7 mouse cellular contexts compared by ENCODE assay signal in genomic region chr9:102267311-102268027, GRCm38 (mm10).
DNase-seq lines count a peak whose midpoint lies in the region; ATAC-seq lines count a peak whose summit lies in the region.

No protein-coding gene starts in this region.

- DNase-seq in adrenal gland, postnatal 10 days, result peak; percentile 55
- DNase-seq in cerebellum, postnatal 25 days, result peak; percentile 69 to 77
- peak; percentile 13 for DNase-seq in gastrocnemius, postnatal 25 days
- DNase-seq in liver, embryonic 11.5 days (ENCODE audit: low spot score), result peak; percentile 36

- peak overlapping the region; percentile 21 for H3K4me3 ChIP-seq in intestine, embryonic 15.5 days (replicated peaks)
- peak overlapping the region; percentile 23 for H3K4me3 ChIP-seq in liver, embryonic 11.5 days (ENCODE audit: low read depth, low read length)
- peak overlapping the region; percentile 25 for H3K4me3 ChIP-seq in neural tube, embryonic 13.5 days

- H3K4me2 ChIP-seq in intestine, embryonic 15.5 days (replicated peaks), result peak overlapping the region; percentile 65
- peak overlapping the region; percentile 58 for H3K4me2 ChIP-seq in liver, embryonic 11.5 days
- H3K4me2 ChIP-seq in neural tube, embryonic 13.5 days, result peak overlapping the region; percentile 54

- peak; percentile 63; the same call in 1 of the 2 replicates for ATAC-seq in intestine, embryonic 15.5 days
- no peak for ATAC-seq in liver, embryonic 11.5 days (replicated peaks; ENCODE audit: low FRiP score)
- peak; percentile 40; the same call in 1 of the 2 replicates for ATAC-seq in neural tube, embryonic 13.5 days (ENCODE audit: low read depth)
- no peak for ATAC-seq in megakaryocyte-erythroid progenitor cell, adult 5-6 weeks (replicated peaks; ENCODE audit: low FRiP score, low TSS enrichment, poor library complexity, severe bottlenecking)

- H3K27ac ChIP-seq in intestine, embryonic 15.5 days, result no peak overlapping the region
- no peak overlapping the region for H3K27ac ChIP-seq in liver, embryonic 11.5 days (ENCODE audit: low read depth, low read length)
- no peak overlapping the region for H3K27ac ChIP-seq in neural tube, embryonic 13.5 days (replicated peaks)

- WGBS in intestine, embryonic 15.5 days, result 1% methylated on average over 18 of the region's 18 CpGs
- WGBS in liver, embryonic 11.5 days, result 2% methylated on average over 18 of the region's 18 CpGs
- WGBS in neural tube, embryonic 13.5 days, result 1% methylated on average over 18 of the region's 18 CpGs

- H3K4me1 ChIP-seq in intestine, embryonic 15.5 days (replicated peaks), result peaks cover 8% of the 10 kb centered on the region; the same call in 1 of the 2 replicates
- H3K4me1 ChIP-seq in liver, embryonic 11.5 days (replicated peaks; ENCODE audit: control insufficient read depth, insufficient read depth, low read length), result no peaks in the 10 kb centered on the region
- peaks cover 57% of the 10 kb centered on the region for H3K4me1 ChIP-seq in neural tube, embryonic 13.5 days (replicated peaks)

- no peaks in the 10 kb centered on the region for H3K36me3 ChIP-seq in intestine, embryonic 15.5 days
- no peaks in the 10 kb centered on the region for H3K36me3 ChIP-seq in liver, embryonic 11.5 days (ENCODE audit: control insufficient read depth, insufficient read depth, low read length)
- H3K36me3 ChIP-seq in neural tube, embryonic 13.5 days, result no peaks in the 10 kb centered on the region

- H3K9me3 ChIP-seq in intestine, embryonic 15.5 days, result no peaks in the 10 kb centered on the region
- no peaks in the 10 kb centered on the region for H3K9me3 ChIP-seq in liver, embryonic 11.5 days (ENCODE audit: control insufficient read depth, low read length)
- H3K9me3 ChIP-seq in neural tube, embryonic 13.5 days, result no peaks in the 10 kb centered on the region

- H3K9ac ChIP-seq in intestine, embryonic 15.5 days, result no peak overlapping the region
- H3K9ac ChIP-seq in liver, embryonic 11.5 days (ENCODE audit: low read depth, low read length), result no peak overlapping the region
- peak overlapping the region; percentile 27; the same call in 1 of the 2 replicates for H3K9ac ChIP-seq in neural tube, embryonic 13.5 days

- peaks cover 6% of the 10 kb centered on the region; the same call in 1 of the 2 replicates for H3K27me3 ChIP-seq in intestine, embryonic 15.5 days (replicated peaks)
- peaks cover 15% of the 10 kb centered on the region for H3K27me3 ChIP-seq in liver, embryonic 11.5 days (replicated peaks; ENCODE audit: control insufficient read depth, insufficient read depth, low read length)
- H3K27me3 ChIP-seq in neural tube, embryonic 13.5 days, result peaks cover 57% of the 10 kb centered on the region

Comparison
In these comparisons a context has a peak if more than half of its experiments do, and no peak if none do; other contexts are left out.
1. DNase-seq: peak in every context shown above with its lines; median percentile 73 in cerebellum, postnatal 25 days; 55 in adrenal gland, postnatal 10 days; 36 in liver, embryonic 11.5 days; 13 in gastrocnemius, postnatal 25 days.
2. ATAC-seq: peak in intestine, embryonic 15.5 days (single experiment) and neural tube, embryonic 13.5 days (single experiment); none in liver, embryonic 11.5 days (single experiment) and megakaryocyte-erythroid progenitor cell, adult 5-6 weeks (single experiment).
3. Peak in every context shown above with its lines, with median percentiles within 50 percentile points of each other: H3K4me2 ChIP-seq and H3K4me3 ChIP-seq.